Mouse (Mus musculus) ES-E14 (cell line): ENCODE results near the gene Wdr81.

Source experiments
- CHD2 ChIP-seq: IDR thresholded peaks from 2 replicates; pipeline ENCODE4 v1.6.1; 2014; ENCODE audit warnings: mild to moderate bottlenecking, low read depth, low read length, inconsistent platforms
- MAFK ChIP-seq: IDR thresholded peaks from 2 replicates; pipeline ENCODE4 v1.6.1; 2014; ENCODE audit warnings: mild to moderate bottlenecking, low read depth, low read length, inconsistent platforms; ENCODE audit not compliant: insufficient read depth
- ZC3H11A ChIP-seq: IDR thresholded peaks from 2 replicates; pipeline ENCODE4 v1.6.1; 2012; ENCODE audit warnings: low read depth, mild to moderate bottlenecking, inconsistent platforms, low read length, borderline replicate concordance
- ZNF384 ChIP-seq: IDR thresholded peaks from 2 replicates; pipeline ENCODE4 v1.6.1; 2012; ENCODE audit warnings: low read depth, low read length, inconsistent platforms

- no peak for TF ChIP-seq CHD2
- no peak for TF ChIP-seq MAFK
- no peak for TF ChIP-seq ZNF384
- TF ChIP-seq ZC3H11A = no peak
These were observed 4.1 kb upstream of the Wdr81 start for GRCm38 (mm10) chr11:75458628-75459041.
